8 mouse cellular contexts compared by ENCODE assay signal in genomic region chr1:135607019-135607418, GRCm38 (mm10). TPM values are rescaled to one million over a fixed set of nuclear protein-coding genes. Genes with fewer than 3 reads are reported as not detected.
A peak's percentile ranks its signal among the peaks of the same experiment; 100 is the strongest.
DNase-seq lines count a peak whose midpoint lies in the region; ATAC-seq and TF ChIP-seq lines count a peak whose summit lies in the region.

Gene Nav1 (minus strand): TSS chr1:135607295.

- peaks cover 27% of the 10 kb centered on the region for H3K36me3 ChIP-seq in C2C12 (ENCODE audit: control insufficient read depth, insufficient read depth)
- no peaks in the 10 kb centered on the region for H3K36me3 ChIP-seq in forebrain, embryonic 15.5 days
- H3K36me3 ChIP-seq in stomach, embryonic 15.5 days = no peaks in the 10 kb centered on the region

- no peak within 1 kb of the TSS for H3K9ac ChIP-seq in forebrain, embryonic 15.5 days (replicated peaks)
- H3K9ac ChIP-seq in stomach, embryonic 15.5 days = no peak within 1 kb of the TSS

- no peak for DNase-seq in adrenal gland, adult 18-20 months (ENCODE audit: low spot score in 2 of 2)
- DNase-seq in adrenal gland, adult (ENCODE audit: inconsistent age in 2 of 2, low spot score in 1 of 2) = no peak
- DNase-seq in layer of hippocampus, postnatal 25 days (ENCODE audit: extremely low spot score in 1 of 2, low spot score in 1 of 2) = no peak
- no peak for DNase-seq in thymus, postnatal 36 days
- DNase-seq in right cerebral cortex, postnatal 36 days (ENCODE audit: low spot score in 2 of 2) = no peak

- H3K4me2 ChIP-seq in forebrain, embryonic 15.5 days (replicated peaks) = no peak within 1 kb of the TSS
- no peak within 1 kb of the TSS for H3K4me2 ChIP-seq in stomach, embryonic 15.5 days

- H3K79me3 ChIP-seq in C2C12 (ENCODE audit: low read depth) = peaks cover 22% of the 10 kb centered on the region

- no peaks in the 10 kb centered on the region for H3K9me3 ChIP-seq in forebrain, embryonic 15.5 days
- H3K9me3 ChIP-seq in stomach, embryonic 15.5 days = no peaks in the 10 kb centered on the region

- peak within 1 kb of the TSS; percentile 44; the same call in 1 of the 2 replicates for H3K27ac ChIP-seq in forebrain, embryonic 15.5 days (replicated peaks)
- no peak within 1 kb of the TSS for H3K27ac ChIP-seq in stomach, embryonic 15.5 days

- H3K4me1 ChIP-seq in forebrain, embryonic 15.5 days = peaks cover 49% of the 10 kb centered on the region
- peaks cover 4% of the 10 kb centered on the region; the same call in 1 of the 2 replicates for H3K4me1 ChIP-seq in stomach, embryonic 15.5 days

- TF ChIP-seq CTCF in C2C12 (IDR thresholded peaks at IDR 0.05; ENCODE audit: control insufficient read depth, insufficient read depth, insufficient read length) = no peak

- no peak within 1 kb of the TSS for H3ac ChIP-seq in C2C12 (ENCODE audit: control insufficient read depth, insufficient read length, low read depth)

- no peak for ATAC-seq in forebrain, embryonic 15.5 days (replicated peaks)
- no peak for ATAC-seq in stomach, embryonic 15.5 days (ENCODE audit: insufficient read depth, low FRiP score, low read depth)

- H3K4me3 ChIP-seq in C2C12 (ENCODE audit: insufficient read depth, poor library complexity, severe bottlenecking) = no peak within 1 kb of the TSS
- H3K4me3 ChIP-seq in forebrain, embryonic 15.5 days = no peak within 1 kb of the TSS
- no peak within 1 kb of the TSS for H3K4me3 ChIP-seq in stomach, embryonic 15.5 days (replicated peaks)

- no peaks in the 10 kb centered on the region for H3K27me3 ChIP-seq in C2C12 (ENCODE audit: control insufficient read depth, insufficient read depth, insufficient read length)
- no peaks in the 10 kb centered on the region for H3K27me3 ChIP-seq in forebrain, embryonic 15.5 days
- no peaks in the 10 kb centered on the region for H3K27me3 ChIP-seq in stomach, embryonic 15.5 days (replicated peaks)

- peaks cover 36% of the 10 kb centered on the region for H3K79me2 ChIP-seq in C2C12 (ENCODE audit: control insufficient read depth, insufficient read depth)

- 53% methylated on average over 7 of the region's 7 CpGs for WGBS in forebrain, embryonic 15.5 days
- WGBS in stomach, embryonic 15.5 days = 44% methylated on average over 7 of the region's 7 CpGs

TF ChIP-seq in C2C12, 6 proteins besides CTCF, POLR2A, EP300 and RAD21:
- TF ChIP-seq CEBPB (IDR thresholded peaks at IDR 0.05; ENCODE audit: low read depth) (no peak), MYOG (IDR thresholded peaks at IDR 0.05; ENCODE audit: control insufficient read depth, extremely low read depth, insufficient read length) (no peak), MAX (IDR thresholded peaks at IDR 0.05) (no peak), USF1 (IDR thresholded peaks at IDR 0.05; ENCODE audit: low read depth) (no peak), FOSL1 (IDR thresholded peaks at IDR 0.05; ENCODE audit: insufficient read depth, low read length, poor library complexity, severe bottlenecking) (no peak), MYOD1 (IDR thresholded peaks at IDR 0.05; ENCODE audit: control insufficient read depth, insufficient read length, low read depth) (no peak)

RNA-seq across cellular contexts. Expression of gene Nav1, which starts in this region (rescaled TPM):
- total RNA-seq in adrenal gland, adult 18-20 months (2021) = 10 to 100 TPM; 11.2 to 15.3 TPM
- 22.2 TPM for polyA plus RNA-seq in C2C12 (2012; fragmentation: generic; extraction: Trizol)
- 48.1 and 51.1 TPM in 2 replicates for polyA plus RNA-seq in forebrain, embryonic 15.5 days (2015; fragmentation: Nextera tagmentation; extraction: Ambion mirVana)
- total RNA-seq in layer of hippocampus, postnatal 25 days (2021) = 10 to 100 TPM; 64.2 to 96.4 TPM
- 11.0 and 14.5 TPM in 2 replicates for polyA plus RNA-seq in stomach, embryonic 15.5 days (2015; fragmentation: Nextera tagmentation; extraction: Ambion mirVana)

Comparison
In these comparisons a context has a peak if more than half of its experiments do, and no peak if none do; other contexts are left out.
1. RNA of gene Nav1 (total RNA-seq): 64.2 to 96.4 TPM in layer of hippocampus, postnatal 25 days; 11.2 to 15.3 TPM in adrenal gland, adult 18-20 months; every median in the first group is over 4 times any median in the second.